Mouse (Mus musculus) forebrain, postnatal 0 days (tissue): ENCODE data around the gene Rdh5. TPM values are rescaled to one million over a fixed set of nuclear protein-coding genes. Genes with fewer than 3 reads are reported as not detected.

Experiments used
- ATAC-seq: fragments of 200-750 bp; cut with Nextera tagmentation; 2 replicates; pipeline ENCODE4 v1.8.0; 2017; ENCODE audit warnings: mild to moderate bottlenecking, moderate library complexity
- DNase-seq: peaks from one replicate; pipeline ENCODE4 v3.0.0-alpha.2; 2015
- H3K27ac ChIP-seq: fragments of 300-500 bp; sonication (generic); 2 replicates; pipeline ENCODE4 v1.5.1; 2014; ENCODE audit warnings: low read depth, mild to moderate bottlenecking, antibody characterized with exemption, low read length, moderate library complexity, mixed read lengths
- H3K27me3 ChIP-seq: fragments of 300-500 bp; sonication (generic); 2 replicates; pipeline ENCODE4 v1.6.1; 2014; ENCODE audit warnings: mild to moderate bottlenecking, low read length, mixed read lengths; ENCODE audit not compliant: insufficient read depth
- H3K36me3 ChIP-seq: fragments of 300-500 bp; sonication (generic); 2 replicates; pipeline ENCODE4 v1.6.1; 2014; ENCODE audit warnings: mild to moderate bottlenecking, moderate library complexity; ENCODE audit not compliant: insufficient read depth
- H3K4me1 ChIP-seq: fragments of 300-500 bp; sonication (generic); 2 replicates; pipeline ENCODE4 v1.6.1; 2014; ENCODE audit warnings: antibody characterized with exemption; ENCODE audit not compliant: insufficient read depth
- H3K4me2 ChIP-seq: fragments of 300-500 bp; sonication (generic); 2 replicates; pipeline ENCODE4 v1.6.1; 2014; ENCODE audit warnings: low read depth, mild to moderate bottlenecking, moderate library complexity
- H3K4me3 ChIP-seq: fragments of 300-500 bp; sonication (generic); 2 replicates; pipeline ENCODE4 v1.5.1; 2014; ENCODE audit warnings: low read depth, low read length, mixed read lengths
- H3K9ac ChIP-seq: fragments of 300-500 bp; sonication (generic); 2 replicates; pipeline ENCODE4 v1.6.1; 2014; ENCODE audit warnings: mild to moderate bottlenecking
- H3K9me3 ChIP-seq: fragments of 300-500 bp; sonication (generic); 2 replicates; pipeline ENCODE4 v1.6.1; 2016; ENCODE audit warnings: low read length
- CTCF ChIP-seq: sonication (generic); IDR thresholded peaks from 2 replicates; pipeline ENCODE4 v1.5.1; 2016; ENCODE audit warnings: antibody characterized with exemption, control low read depth, low read depth
- WGBS: fragments of 180-500 bp; shearing (Covaris S2); extraction: QIAGEN DNeasy Blood & Tissue Kit; methylation state at CpG from one replicate; pipeline ENCODE4 v1.1.7; 2014; 5-methylcytosine and 5-hydroxymethylcytosine counted together
- polyA plus RNA-seq: library from polyadenylated mRNA; unstranded; fragments of >200 nt; fragmentation: Nextera tagmentation; extraction: Ambion mirVana; gene quantifications from 2 replicates; pipeline ENCODE4 v1.2.1, GENCODE M21; 2015
- total RNA-seq: library from RNA; depleted of rRNA; stranded (reverse); fragments of >200 nt; gene quantifications from 2 replicates; pipeline ENCODE4 v1.2.3, GENCODE M21; 2014

Gene Rdh5
- total and polyA plus RNA-seq, 2 experiments from 2014 or later, result 4.1 to 10.2 TPM

DNA sequence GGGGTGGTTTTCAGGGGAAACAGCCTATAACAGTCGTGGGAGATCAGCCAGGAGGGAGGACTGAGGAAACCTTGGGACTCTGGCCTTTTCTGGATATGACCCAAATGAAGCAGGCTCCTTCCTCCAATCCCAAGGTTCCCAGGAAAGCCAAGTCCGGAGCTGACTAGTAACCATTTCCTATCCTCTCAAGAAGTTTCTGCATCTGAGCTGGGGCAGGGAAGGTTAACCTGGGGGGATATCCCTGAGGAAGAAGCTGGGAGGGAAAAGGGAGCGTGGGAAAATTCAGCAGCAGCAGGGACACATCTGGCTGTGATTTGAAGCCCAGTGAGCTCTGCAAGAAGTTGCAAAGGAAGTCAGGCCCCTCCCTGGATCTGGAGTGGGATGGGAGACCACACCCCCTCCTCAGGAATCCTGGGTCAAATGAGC lies 1.9 kb downstream of the Rdh5 start:
- H3K27me3 ChIP-seq, result no peaks in the 10 kb centered on the region
- no peak overlapping the region for H3K4me3 ChIP-seq
- no peak overlapping the region for H3K9ac ChIP-seq
- peaks cover 14% of the 10 kb centered on the region for H3K4me1 ChIP-seq
- H3K4me2 ChIP-seq, result no peak overlapping the region
- H3K36me3 ChIP-seq, result 0 out of 2 replicates have a peak, but pooled peaks cover 7% of the 10 kb centered on the region
- no peak for TF ChIP-seq CTCF
- DNase-seq (no peak), ATAC-seq (no peak)
- H3K27ac ChIP-seq, result no peak overlapping the region
- H3K9me3 ChIP-seq, result no peaks in the 10 kb centered on the region
- WGBS, result 81% methylated on average over 3 of the region's 3 CpGs

DNA sequence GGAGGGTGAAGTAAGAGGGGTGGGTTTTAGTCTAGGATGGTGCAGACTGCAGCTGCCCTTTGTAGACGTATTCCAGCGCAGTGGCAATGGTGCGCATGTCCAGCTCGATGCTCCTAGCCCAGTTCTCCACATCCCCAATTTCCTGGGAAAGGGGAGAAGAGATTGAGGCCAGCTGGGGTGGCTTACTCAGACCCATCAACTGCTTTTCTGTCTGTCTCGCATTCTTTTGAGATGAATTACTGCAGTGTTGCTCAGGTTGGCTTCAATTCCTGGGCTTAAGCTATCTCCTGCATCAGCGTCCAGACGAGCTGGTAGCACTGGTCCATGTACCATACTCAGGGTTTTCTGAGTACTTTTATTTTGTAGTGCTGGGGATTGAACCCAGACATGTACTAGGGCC lies 2.7 kb downstream of the Rdh5 start:
- 87% methylated on average over 7 of the region's 7 CpGs for WGBS
- H3K27ac ChIP-seq, result no peak overlapping the region
- peaks cover 14% of the 10 kb centered on the region for H3K4me1 ChIP-seq

DNA sequence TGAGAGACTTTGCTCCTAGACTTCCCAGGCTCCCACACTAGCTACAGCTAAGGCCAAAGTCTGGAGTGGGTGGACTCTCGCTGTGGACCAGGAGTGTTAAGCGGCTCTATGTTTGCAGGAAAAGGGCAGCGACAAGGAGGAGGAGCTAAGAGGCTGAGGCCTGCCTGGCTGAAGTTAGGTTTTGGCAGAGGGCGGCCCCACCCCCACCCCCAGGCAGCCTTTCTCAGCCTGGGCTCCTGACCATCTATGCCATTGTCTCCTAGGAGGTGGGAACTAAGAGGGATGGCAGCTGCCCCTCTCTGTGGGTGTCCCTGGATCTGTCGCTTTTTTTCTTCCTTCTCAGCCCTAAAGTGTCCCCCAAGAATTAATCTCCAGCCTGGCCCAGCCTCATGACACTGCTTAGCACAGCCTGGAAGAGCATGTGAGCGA lies 3.5 kb downstream of the Rdh5 start:
- ATAC-seq (no peak), DNase-seq (no peak)

More for the DNA sequence above, 2.7 kb downstream of the Rdh5 start:
- H3K9me3 ChIP-seq, result no peaks in the 10 kb centered on the region
- ATAC-seq (no peak), DNase-seq (no peak)
- H3K27me3 ChIP-seq, result no peaks in the 10 kb centered on the region
- no peak overlapping the region for H3K9ac ChIP-seq
- H3K4me3 ChIP-seq, result no peak overlapping the region
- 0 out of 2 replicates have a peak, but pooled peaks cover 7% of the 10 kb centered on the region for H3K36me3 ChIP-seq
- no peak for TF ChIP-seq CTCF
- no peak overlapping the region for H3K4me2 ChIP-seq

DNA sequence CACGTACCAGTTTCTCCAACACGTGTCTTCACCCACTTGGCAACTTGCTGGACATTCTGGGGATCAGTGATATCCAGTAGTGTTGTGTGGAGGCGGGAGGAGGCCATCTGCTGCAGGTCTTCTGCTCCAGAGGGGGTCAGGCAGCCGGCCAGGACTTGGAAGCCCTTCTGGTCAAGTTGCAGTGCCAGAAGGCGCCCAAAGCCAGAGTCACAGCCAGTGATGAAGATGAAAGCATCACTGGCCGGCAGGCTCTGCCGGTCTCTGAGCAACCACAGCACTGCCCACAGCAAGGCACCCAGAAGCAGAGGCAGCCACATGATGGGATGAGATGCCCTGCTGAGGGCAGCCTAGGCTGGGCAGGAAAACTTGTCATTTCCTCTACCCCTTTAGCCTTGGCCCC lies 4.4 kb downstream of the Rdh5 start:
- ATAC-seq, result no peak
- Histone ChIP-seq H3K9ac (no peak overlapping the region), H3K27me3 (no peaks in the 10 kb centered on the region), H3K9me3 (no peaks in the 10 kb centered on the region), H3K27ac (no peak overlapping the region), H3K4me2 (no peak overlapping the region), H3K36me3 (0 out of 2 replicates have a peak, but pooled peaks cover 7% of the 10 kb centered on the region), H3K4me3 (no peak overlapping the region), H3K4me1 (peaks cover 6% of the 10 kb centered on the region; the same call in 1 of the 2 replicates)
- DNase-seq, result no peak
- WGBS, result 72% methylated on average over 7 of the region's 7 CpGs
- TF ChIP-seq CTCF, result no peak

More for the DNA sequence above, 3.5 kb downstream of the Rdh5 start:
- H3K9me3 ChIP-seq, result no peaks in the 10 kb centered on the region
- peaks cover 13% of the 10 kb centered on the region for H3K4me1 ChIP-seq
- no peaks in the 10 kb centered on the region for H3K27me3 ChIP-seq
- no peak overlapping the region for H3K9ac ChIP-seq
- no peak overlapping the region for H3K4me3 ChIP-seq
- no peak for TF ChIP-seq CTCF
- H3K4me2 ChIP-seq, result no peak overlapping the region
- 0 out of 2 replicates have a peak, but pooled peaks cover 7% of the 10 kb centered on the region for H3K36me3 ChIP-seq
- H3K27ac ChIP-seq, result peak overlapping the region; percentile 35; the same call in 1 of the 2 replicates
- 12% methylated on average over 6 of the region's 6 CpGs for WGBS

DNA sequence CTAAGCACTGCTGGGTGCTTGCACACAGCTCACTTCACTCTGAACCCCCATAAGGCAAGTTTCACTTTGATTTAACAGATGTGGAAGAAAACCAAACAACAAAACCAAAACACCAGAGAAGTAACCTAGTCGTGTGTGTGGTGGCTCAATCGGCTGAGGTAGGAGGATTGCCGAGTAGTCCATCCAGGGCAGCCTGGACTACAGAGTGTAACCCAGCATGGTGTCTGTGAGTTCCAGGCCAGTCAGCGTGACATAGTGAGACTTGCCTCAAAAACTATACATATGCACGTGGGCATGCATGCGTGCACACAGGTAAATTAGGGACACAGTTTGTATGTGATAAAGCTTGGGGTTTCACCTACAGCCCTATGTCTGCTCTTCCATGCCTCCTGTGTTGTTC lies 5.3 kb downstream of the Rdh5 start:
- Histone ChIP-seq H3K27ac (no peak overlapping the region), H3K27me3 (no peaks in the 10 kb centered on the region), H3K4me3 (no peak overlapping the region), H3K4me2 (no peak overlapping the region), H3K9me3 (no peaks in the 10 kb centered on the region), H3K4me1 (peaks cover 2% of the 10 kb centered on the region; the same call in 1 of the 2 replicates), H3K36me3 (0 out of 2 replicates have a peak, but pooled peaks cover 7% of the 10 kb centered on the region), H3K9ac (no peak overlapping the region)
- no peak for TF ChIP-seq CTCF
- DNase-seq (no peak), ATAC-seq (no peak)
- WGBS, result 91% methylated on average over 6 of the region's 6 CpGs

DNA sequence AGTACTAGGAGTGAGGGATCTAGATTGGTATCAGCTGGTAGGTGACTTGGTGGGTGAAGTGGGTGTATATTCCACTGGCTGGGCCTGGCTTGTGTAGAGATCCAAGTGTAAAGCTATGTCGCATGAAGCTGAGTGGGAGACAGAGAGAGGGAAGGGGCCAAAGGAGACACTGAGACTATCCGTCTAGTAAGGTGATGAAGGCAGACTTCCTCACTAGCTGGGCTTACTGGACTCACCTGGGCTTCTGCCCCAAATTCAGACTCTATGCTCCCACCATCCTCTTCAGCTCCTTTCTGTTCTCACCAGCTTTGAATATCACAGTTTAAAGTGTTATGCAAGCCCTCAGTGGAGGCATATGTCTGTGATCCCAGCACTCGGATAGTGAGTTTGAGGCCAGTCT lies 6.0 kb downstream of the Rdh5 start:
- Histone ChIP-seq H3K27ac (no peak overlapping the region), H3K36me3 (0 out of 2 replicates have a peak, but pooled peaks cover 7% of the 10 kb centered on the region), H3K9ac (no peak overlapping the region), H3K4me3 (no peak overlapping the region), H3K27me3 (no peaks in the 10 kb centered on the region), H3K9me3 (no peaks in the 10 kb centered on the region), H3K4me2 (no peak overlapping the region), H3K4me1 (no peaks in the 10 kb centered on the region)
- no peak for TF ChIP-seq CTCF
- no peak for ATAC-seq
- 96% methylated on average over 3 of the region's 3 CpGs for WGBS
- DNase-seq, result no peak

DNA sequence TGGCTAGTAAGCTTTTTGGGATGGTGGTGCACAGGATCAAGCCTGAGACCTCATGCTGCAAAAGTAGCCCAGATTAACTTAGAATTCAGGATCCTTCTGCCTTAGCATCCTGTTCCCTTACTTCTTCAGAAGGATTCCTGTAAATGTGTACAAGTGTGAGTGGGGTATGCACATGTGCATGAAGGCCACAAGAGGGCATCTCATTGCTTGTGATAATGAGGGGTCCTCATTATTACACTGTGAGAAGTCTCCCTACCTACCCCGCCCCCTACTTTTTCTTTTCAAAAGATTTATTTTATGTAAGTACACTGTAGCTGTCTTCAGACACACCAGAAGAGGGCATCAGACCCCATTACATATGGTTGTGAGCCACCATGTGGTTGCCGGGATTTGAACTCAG lies 7.1 kb downstream of the Rdh5 start:
- no peak overlapping the region for H3K4me2 ChIP-seq
- H3K9me3 ChIP-seq, result no peaks in the 10 kb centered on the region
- no peak overlapping the region for H3K4me3 ChIP-seq
- H3K27me3 ChIP-seq, result no peaks in the 10 kb centered on the region
- H3K36me3 ChIP-seq, result 0 out of 2 replicates have a peak, but pooled peaks cover 7% of the 10 kb centered on the region
- TF ChIP-seq CTCF, result peak; percentile 37; the same call in 1 of the 2 replicates
- H3K4me1 ChIP-seq, result no peaks in the 10 kb centered on the region
- DNase-seq (no peak), ATAC-seq (no peak)
- no peak overlapping the region for H3K9ac ChIP-seq
- H3K27ac ChIP-seq, result no peak overlapping the region
- WGBS, result 88% methylated on average over 2 of the region's 2 CpGs
